Mouse (Mus musculus) T-helper 17 cell (primary cell): ENCODE measurements around the gene Wfdc6b.

Source experiments
- in situ Hi-C, 2 experiments: fragments of 300-600 bp; cut with MboI, MseI; formaldehyde crosslinking; loops; 1 replicate in 1 of 2; 2 replicates in 1 of 2; pipeline ENCODE4 v1.15.1; 2025; ENCODE audit warnings: high pct_unique_total_duplicates in 2 of 2

The Wfdc6b gene

DNA sequence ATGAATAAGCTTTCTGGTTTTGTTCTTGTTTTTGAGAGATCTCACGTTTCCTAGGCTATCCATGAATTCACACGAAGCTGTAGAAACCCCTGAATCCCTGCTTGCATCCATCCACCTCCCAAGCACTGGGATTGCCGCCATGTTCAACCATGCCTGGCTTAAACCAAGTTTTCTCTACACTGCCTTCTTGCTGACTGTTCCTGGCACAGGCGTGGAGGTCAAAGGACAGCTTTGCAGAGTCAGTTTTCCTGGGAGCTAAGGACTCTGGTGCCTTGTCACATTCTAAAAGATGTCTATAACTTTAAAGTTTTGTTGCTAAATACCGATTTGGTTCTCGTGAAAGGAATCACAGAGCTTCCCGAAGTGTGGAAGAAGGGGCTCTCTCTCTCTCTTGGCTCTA lies 51.5 kb downstream of the Wfdc6b start:
- in situ Hi-C loops = no loop called here
